Mouse (Mus musculus) layer of hippocampus, postnatal 14 days (tissue): Measurements from ENCODE around the gene Celf6. TPM values are rescaled to one million over a fixed set of nuclear protein-coding genes. Genes with fewer than 3 reads are reported as not detected.

Source experiments
- total RNA-seq, 2 experiments: library from RNA; stranded (reverse); gene quantifications; 2 replicates each; pipeline ENCODE4 v1.2.3; 2021

The Celf6 gene
- total RNA-seq, 2 experiments from 2014 or later, result 26.7 to 33.8 TPM

Other genes with a start within 250 kb of the Celf6 start
- gene Bbs4, start 224.4 kb upstream of the Celf6 start, total RNA-seq, result 10 to 100 TPM; 31.8 to 33.4 TPM
- 10 to 100 TPM; 91.1 to 93.3 TPM for gene Arih1, start 91.3 kb upstream of the Celf6 start, total RNA-seq
- 10 to 100 TPM; 32.6 to 39.1 TPM for gene Hexa, start 38.4 kb upstream of the Celf6 start, total RNA-seq
- 1 to 10 TPM; 2.4 to 2.7 TPM for gene Tmem202, start 38.1 kb upstream of the Celf6 start, total RNA-seq
- gene Parp6, start 39.4 kb downstream of the Celf6 start, total RNA-seq, result 100 to 1,000 TPM; 155 to 171 TPM
- 100 to 1,000 TPM; 944 to 962 TPM for gene Pkm, start 78.5 kb downstream of the Celf6 start, total RNA-seq
- gene Gramd2, start 102.2 kb downstream of the Celf6 start, total RNA-seq, result 1 to 10 TPM; 6.9 to 7.4 TPM
- 1 to 10 TPM; 6.3 to 8.7 TPM for gene Senp8, start 172.8 kb downstream of the Celf6 start, total RNA-seq
- gene Myo9a, start 173.0 kb downstream of the Celf6 start, total RNA-seq, result 10 to 100 TPM; 61.0 to 65.7 TPM